Comparison of ENCODE assay signal across 10 mouse cellular contexts in the genomic region with DNA sequence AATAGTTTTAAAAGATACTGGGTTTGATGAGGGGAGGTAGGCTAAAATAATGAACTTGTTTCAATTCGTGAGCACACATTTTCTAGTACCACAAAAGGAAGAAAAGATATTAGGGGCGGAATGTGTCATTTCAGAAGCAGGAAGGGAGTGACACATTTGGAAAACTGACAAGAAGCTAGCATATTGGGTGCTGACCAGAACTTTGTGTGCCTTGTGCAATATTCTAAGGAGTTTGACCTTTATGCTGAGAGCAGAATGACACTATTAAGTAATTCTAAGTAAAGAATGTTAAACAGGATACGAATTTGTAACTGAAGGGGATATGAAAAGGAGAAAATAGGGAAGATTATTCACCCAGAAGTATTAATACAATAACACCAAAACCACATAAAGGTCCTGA. TPM values are rescaled to one million over a fixed set of nuclear protein-coding genes. Genes with fewer than 3 reads are reported as not detected.
DNase-seq lines count a peak whose midpoint lies in the region; ATAC-seq and TF ChIP-seq lines count a peak whose summit lies in the region.
"Had no signal": no experiment of that assay in that cellular context is flagged by ENCODE, and none has a peak within 500 bp of the region (broad histone marks: within the 10 kb centered on the region; RNA-seq: fewer than 3 reads in every experiment).

No protein-coding gene starts in this region.

- ATAC-seq in heart, embryonic 13.5 days (ENCODE audit: extremely low read depth, insufficient number of reproducible peaks, low FRiP score, low TSS enrichment) = no peak
- no peak for ATAC-seq in hindbrain, embryonic 16.5 days
- ATAC-seq: Patski had no signal

- H3K27me3 ChIP-seq in heart, embryonic 13.5 days (replicated peaks) = no peaks in the 10 kb centered on the region
- no peaks in the 10 kb centered on the region for H3K27me3 ChIP-seq in hindbrain, embryonic 16.5 days (replicated peaks; ENCODE audit: control insufficient read depth, insufficient read depth, low read length)
- H3K27me3 ChIP-seq: limb, embryonic 12.5 days had no signal

- H3K27ac ChIP-seq in heart, embryonic 13.5 days (replicated peaks) = peak overlapping the region; percentile 56
- H3K27ac ChIP-seq in hindbrain, embryonic 16.5 days (ENCODE audit: low read depth, low read length) = no peak overlapping the region
- H3K27ac ChIP-seq: limb, embryonic 12.5 days had no signal

- H3K4me1 ChIP-seq in heart, embryonic 13.5 days = peaks cover 30% of the 10 kb centered on the region
- H3K4me1 ChIP-seq in lung, adult 2 months (ENCODE audit: control insufficient read depth, insufficient read depth, low read length) = peaks cover 21% of the 10 kb centered on the region
- H3K4me1 ChIP-seq in hindbrain, embryonic 16.5 days (ENCODE audit: control insufficient read depth, insufficient read depth, low read depth, low read length) = no peaks in the 10 kb centered on the region

- H3K9ac ChIP-seq in heart, embryonic 13.5 days = no peak overlapping the region
- H3K9ac ChIP-seq in hindbrain, embryonic 16.5 days (ENCODE audit: low read depth, low read length) = no peak overlapping the region
- H3K9ac ChIP-seq: limb, embryonic 12.5 days had no signal

- H3K4me2 ChIP-seq in heart, embryonic 13.5 days = no peak overlapping the region
- H3K4me2 ChIP-seq in hindbrain, embryonic 16.5 days (ENCODE audit: low read length) = no peak overlapping the region
- H3K4me2 ChIP-seq: limb, embryonic 12.5 days had no signal

- intact Hi-C loops in left cerebral cortex, postnatal 36 days (cut with DNase I) = no loop called here

- TF ChIP-seq CTCF in lung, adult 2 months (IDR thresholded peaks at IDR 0.05; ENCODE audit: insufficient read depth, low read length) = no peak

- DNase-seq in 3T3-L1 (ENCODE audit: low read depth, low spot score) (peak; percentile 56), 416B (ENCODE audit: low read depth) (peak; percentile 39)
- no peak for DNase-seq in lung, adult 2 months
- DNase-seq in embryo, embryonic 10.5 days (ENCODE audit: low spot score) = no peak
- DNase-seq in left cerebral cortex, postnatal 36 days (ENCODE audit: low spot score in 2 of 2) = no peak
- DNase-seq: cerebellum, adult 11 months had no signal

- H3K36me3 ChIP-seq in heart, embryonic 13.5 days = no peaks in the 10 kb centered on the region
- H3K36me3 ChIP-seq in hindbrain, embryonic 16.5 days (ENCODE audit: control insufficient read depth, insufficient read depth, low read length) = no peaks in the 10 kb centered on the region
- H3K36me3 ChIP-seq: limb, embryonic 12.5 days had no signal

- no peak for TF ChIP-seq POLR2A in lung, adult 2 months (IDR thresholded peaks at IDR 0.05; ENCODE audit: borderline replicate concordance, extremely low read depth, low read depth, low read length)

- H3K4me3 ChIP-seq in heart, embryonic 13.5 days = no peak overlapping the region
- H3K4me3 ChIP-seq in lung, adult 2 months (replicated peaks; ENCODE audit: extremely low read depth, low read depth, low read length) = peak overlapping the region; percentile 23
- H3K4me3 ChIP-seq in hindbrain, embryonic 16.5 days (ENCODE audit: low read length) = no peak overlapping the region
- H3K4me3 ChIP-seq: limb, embryonic 12.5 days had no signal

- WGBS in heart, embryonic 13.5 days = 55% methylated on average over 3 of the region's 3 CpGs
- WGBS in lung, adult 2 months = 4% methylated on average over 3 of the region's 3 CpGs
- 75% methylated on average over 3 of the region's 3 CpGs for WGBS in hindbrain, embryonic 16.5 days

- H3K9me3 ChIP-seq in heart, embryonic 13.5 days = no peaks in the 10 kb centered on the region
- no peaks in the 10 kb centered on the region for H3K9me3 ChIP-seq in hindbrain, embryonic 16.5 days (ENCODE audit: control insufficient read depth, low read length)
- H3K9me3 ChIP-seq: limb, embryonic 12.5 days had no signal

RNA-seq across cellular contexts. Expression of a gene that starts 12.0 kb away (rescaled TPM):
- 74.1 and 80.4 TPM in 2 replicates for polyA plus RNA-seq in heart, embryonic 13.5 days (2015; fragmentation: Nextera tagmentation; extraction: Ambion mirVana)
- 154 and 256 TPM in 2 replicates for polyA plus RNA-seq in lung, adult 2 months (2012; rRNA removed)
- 3.3 and 7.0 TPM in 2 replicates for polyA plus RNA-seq in hindbrain, embryonic 16.5 days (2015; fragmentation: Nextera tagmentation; extraction: Ambion mirVana)
- 1 to 10 TPM; 1.3 to 2.1 TPM for total RNA-seq in left cerebral cortex, postnatal 36 days (2021)

Comparison
In these comparisons a context has a peak if more than half of its experiments do, and no peak if none do; other contexts are left out.
1. DNase-seq: peak in 3T3-L1 (single experiment) and 416B (single experiment); none in lung, adult 2 months (single experiment), embryo, embryonic 10.5 days (single experiment) and left cerebral cortex, postnatal 36 days (0 of 2).